Mouse (Mus musculus): Measurements from ENCODE around the gene Amfr.

- TF ChIP-seq GATA1 (IDR thresholded peaks at IDR 0.05; ENCODE audit: low read length) (no peak), TAL1 (IDR thresholded peaks at IDR 0.05; ENCODE audit: low read length) (no peak)
Observed at GRCm38 (mm10) chr8:93980141-93980540, 32.5 kb downstream of the Amfr start.
